Mouse (Mus musculus) embryonic facial prominence, embryonic 12.5 days (tissue): ENCODE data around the gene Hibadh. TPM values are rescaled to one million over a fixed set of nuclear protein-coding genes. Genes with fewer than 3 reads are reported as not detected.

Experiments
- ATAC-seq: fragments of 200-750 bp; cut with Nextera tagmentation; 2 replicates; pipeline ENCODE4 v1.8.0; 2017; ENCODE audit not compliant: insufficient number of reproducible peaks, insufficient read depth, low FRiP score, low TSS enrichment
- H3K27ac ChIP-seq: fragments of 300-500 bp; sonication (generic); 2 replicates; pipeline ENCODE4 v1.5.1; 2016; ENCODE audit warnings: mild to moderate bottlenecking
- H3K27me3 ChIP-seq: fragments of 300-500 bp; sonication (generic); 2 replicates; pipeline ENCODE4 v1.6.1; 2016; ENCODE audit warnings: mild to moderate bottlenecking, moderate library complexity
- H3K36me3 ChIP-seq: fragments of 300-500 bp; sonication (generic); 2 replicates; pipeline ENCODE4 v1.6.1; 2016; ENCODE audit warnings: mild to moderate bottlenecking
- H3K4me1 ChIP-seq: fragments of 300-500 bp; sonication (generic); 2 replicates; pipeline ENCODE4 v1.6.1; 2016
- H3K4me2 ChIP-seq: fragments of 300-500 bp; sonication (generic); replicated peaks from 2 replicates; pipeline ENCODE4 v1.6.1; 2016; ENCODE audit warnings: mild to moderate bottlenecking, moderate library complexity
- H3K4me3 ChIP-seq: fragments of 300-500 bp; sonication (generic); 2 replicates; pipeline ENCODE4 v1.5.1; 2016; ENCODE audit warnings: mild to moderate bottlenecking
- H3K9ac ChIP-seq: fragments of 300-500 bp; sonication (generic); 2 replicates; pipeline ENCODE4 v1.6.1; 2016; ENCODE audit warnings: mild to moderate bottlenecking, moderate library complexity
- H3K9me3 ChIP-seq: fragments of 300-500 bp; sonication (generic); 2 replicates; pipeline ENCODE4 v1.6.1; 2016; ENCODE audit warnings: mild to moderate bottlenecking, moderate library complexity
- WGBS: fragments of 180-500 bp; shearing (Covaris S2); methylation state at CpG from one replicate; pipeline ENCODE4 v1.1.7; 2016; 5-methylcytosine and 5-hydroxymethylcytosine counted together
- polyA plus RNA-seq: library from polyadenylated mRNA; unstranded; fragments of >200 nt; fragmentation: Nextera tagmentation; extraction: Ambion mirVana; gene quantifications from 2 replicates; pipeline ENCODE4 v1.2.1, GENCODE M21; 2016

The Hibadh gene
- polyA plus RNA-seq, 1 experiment from 2014 or later, result 79.8 TPM

DNA sequence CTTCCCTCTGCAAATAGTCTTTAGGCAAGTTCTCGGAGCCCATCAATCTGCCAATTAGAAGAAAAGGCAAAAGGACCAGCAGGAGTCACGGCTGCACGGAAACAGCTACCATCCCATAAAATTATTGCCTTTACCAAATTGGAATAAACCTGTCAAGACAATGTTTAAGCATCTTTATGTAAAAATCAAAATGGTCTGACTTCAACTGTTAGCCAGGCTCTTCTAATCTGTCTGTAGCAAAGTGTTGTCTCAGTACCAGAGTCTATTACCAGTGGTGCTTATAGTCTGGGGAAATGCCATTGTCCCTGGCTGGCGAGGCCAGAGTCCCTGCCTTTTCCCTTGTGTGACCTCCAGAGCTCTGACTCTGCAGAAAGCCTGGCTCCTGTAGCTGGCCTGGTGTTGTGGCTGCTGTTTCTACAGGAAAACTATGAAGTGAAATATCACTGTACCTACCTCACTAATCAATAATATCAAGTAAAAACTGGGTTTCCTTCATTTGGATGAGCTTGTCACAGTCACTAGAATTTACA is 126.2 kb downstream of the Hibadh start:
- H3K36me3 ChIP-seq, result no peaks in the 10 kb centered on the region
- no peak overlapping the region for H3K4me3 ChIP-seq
- 21% methylated on average over 4 of the region's 4 CpGs for WGBS
- no peak overlapping the region for H3K4me2 ChIP-seq
- H3K9me3 ChIP-seq, result no peaks in the 10 kb centered on the region
- ATAC-seq, result no peak
- no peak overlapping the region for H3K27ac ChIP-seq
- H3K9ac ChIP-seq, result no peak overlapping the region
- no peaks in the 10 kb centered on the region for H3K27me3 ChIP-seq
- no peaks in the 10 kb centered on the region for H3K4me1 ChIP-seq

DNA sequence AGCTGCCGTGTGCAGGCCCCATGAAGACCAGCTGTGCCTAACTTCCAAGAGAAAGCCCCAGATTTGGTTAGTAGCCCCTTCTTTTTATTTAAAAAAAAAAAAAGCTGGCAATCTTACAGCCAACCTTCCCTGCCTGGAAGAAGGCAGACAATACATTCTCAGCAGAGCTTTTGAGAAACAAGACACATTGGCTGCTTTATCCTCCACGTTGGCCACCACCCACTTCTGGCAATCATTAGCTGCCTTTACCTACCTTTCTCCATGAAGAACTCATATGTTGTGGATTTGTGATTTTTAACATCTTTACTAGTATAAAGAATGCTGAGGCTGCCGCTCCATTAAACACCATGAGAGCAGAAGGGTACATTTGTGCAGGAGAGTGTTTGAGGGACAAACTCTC is 131.4 kb downstream of the Hibadh start:
- ATAC-seq, result no peak
- Histone ChIP-seq H3K36me3 (no peaks in the 10 kb centered on the region), H3K27ac (no peak overlapping the region), H3K9ac (no peak overlapping the region), H3K4me2 (no peak overlapping the region), H3K4me3 (no peak overlapping the region), H3K9me3 (no peaks in the 10 kb centered on the region), H3K27me3 (no peaks in the 10 kb centered on the region), H3K4me1 (no peaks in the 10 kb centered on the region)
- 85% methylated on average over 3 of the region's 3 CpGs for WGBS

DNA sequence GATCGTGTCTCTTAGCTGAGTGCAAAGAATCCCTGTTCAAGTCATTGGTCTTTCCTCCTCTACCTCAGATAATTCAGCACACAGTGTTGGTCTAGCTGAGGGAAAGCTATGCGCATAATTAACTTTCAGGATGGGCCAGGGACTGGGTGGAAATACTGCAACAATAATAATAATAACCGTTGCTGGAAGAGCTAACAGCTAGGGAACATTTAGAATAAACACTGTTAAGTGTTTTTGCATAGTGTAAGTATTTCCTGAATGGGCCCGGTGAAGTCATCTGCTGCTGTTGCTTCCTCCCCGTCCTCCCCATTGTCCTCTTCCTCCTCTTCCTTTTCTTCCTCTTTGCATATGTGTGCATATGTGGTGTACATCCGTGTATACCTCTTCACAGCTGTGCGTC is 132.2 kb downstream of the Hibadh start:
- no peak for ATAC-seq

DNA sequence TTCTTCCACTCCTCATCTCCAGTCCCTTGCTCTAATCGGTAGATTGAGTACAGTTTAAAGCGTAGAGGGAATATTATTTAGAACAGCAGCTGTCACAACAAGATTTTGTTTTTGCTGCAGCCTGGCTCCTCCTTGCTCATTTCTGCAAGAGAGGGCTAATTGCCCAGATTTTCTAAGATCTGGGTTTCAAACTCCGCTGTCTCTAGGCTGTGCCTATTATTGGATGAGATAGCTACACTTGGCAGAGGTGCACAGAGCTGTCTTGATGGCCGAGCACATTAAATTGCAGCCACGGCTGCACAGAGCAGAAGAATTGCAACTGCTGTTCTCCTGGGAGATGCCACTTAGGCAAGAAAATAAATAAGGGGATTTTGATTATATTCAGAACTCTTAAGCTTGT is 133.0 kb downstream of the Hibadh start:
- WGBS, result 61% methylated on average over 5 of the region's 5 CpGs
- H3K36me3 ChIP-seq, result no peaks in the 10 kb centered on the region
- ATAC-seq, result no peak

More for the DNA sequence above, 132.2 kb downstream of the Hibadh start:
- WGBS, result 82% methylated on average over 7 of the region's 7 CpGs
- no peak overlapping the region for H3K4me2 ChIP-seq
- H3K4me1 ChIP-seq, result no peaks in the 10 kb centered on the region
- H3K9ac ChIP-seq, result no peak overlapping the region
- H3K9me3 ChIP-seq, result no peaks in the 10 kb centered on the region
- no peaks in the 10 kb centered on the region for H3K36me3 ChIP-seq
- H3K27ac ChIP-seq, result no peak overlapping the region
- H3K4me3 ChIP-seq, result no peak overlapping the region
- H3K27me3 ChIP-seq, result no peaks in the 10 kb centered on the region

DNA sequence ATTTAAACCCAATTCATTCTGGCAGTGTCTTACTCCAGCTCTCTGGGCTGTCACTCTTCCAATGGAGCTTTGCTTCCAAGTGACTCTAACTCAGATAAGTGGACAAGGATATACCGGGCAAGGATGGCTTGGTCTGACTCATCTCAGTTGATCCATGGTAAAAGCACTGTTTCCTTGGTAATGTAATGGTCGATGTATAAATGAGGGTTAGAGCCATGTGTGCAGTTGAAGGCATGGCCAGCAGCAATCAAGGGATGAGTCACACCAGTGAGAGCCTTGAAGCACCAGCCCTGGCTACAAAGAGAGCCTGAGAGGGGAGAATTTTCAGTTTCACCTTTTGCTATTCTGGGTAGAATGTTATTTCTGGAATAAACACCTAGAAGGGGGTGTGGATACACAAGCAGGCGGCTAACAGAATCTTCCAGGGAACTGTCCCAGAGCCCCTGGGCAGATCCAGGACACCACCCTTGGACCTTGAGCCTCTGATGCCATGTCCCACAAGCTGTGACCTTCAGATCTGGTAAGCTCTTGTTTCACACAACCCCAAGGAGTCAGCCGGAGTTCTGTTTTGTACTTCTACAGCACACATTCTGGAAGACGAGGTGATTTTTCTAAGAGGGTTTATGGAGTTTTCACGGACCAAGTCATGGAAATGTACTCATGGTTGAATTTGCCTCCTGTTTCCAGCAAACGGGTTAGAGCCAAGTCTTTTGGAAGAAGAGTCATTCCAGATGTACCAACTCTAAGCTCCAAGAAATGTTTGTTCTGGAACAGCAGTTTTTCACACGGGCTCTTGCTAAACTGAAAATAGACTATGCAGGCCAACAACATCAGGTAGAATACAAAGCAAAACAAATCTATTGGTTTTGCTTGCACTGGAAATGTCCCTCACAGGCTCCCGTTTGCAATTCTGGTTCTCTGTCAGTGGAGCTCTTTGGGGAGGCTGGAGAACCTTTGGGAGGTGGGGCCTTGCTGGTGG is 134.1 kb downstream of the Hibadh start:
- no peaks in the 10 kb centered on the region for H3K27me3 ChIP-seq
- H3K4me2 ChIP-seq, result no peak overlapping the region
- H3K9me3 ChIP-seq, result no peaks in the 10 kb centered on the region
- H3K9ac ChIP-seq, result no peak overlapping the region
- no peak overlapping the region for H3K27ac ChIP-seq
- no peak overlapping the region for H3K4me3 ChIP-seq
- no peak for ATAC-seq
- 87% methylated on average over 9 of the region's 9 CpGs for WGBS
- H3K36me3 ChIP-seq, result no peaks in the 10 kb centered on the region
- H3K4me1 ChIP-seq, result no peaks in the 10 kb centered on the region

More for the DNA sequence above, 133.0 kb downstream of the Hibadh start:
- Histone ChIP-seq H3K27ac (no peak overlapping the region), H3K9me3 (no peaks in the 10 kb centered on the region), H3K4me2 (no peak overlapping the region), H3K9ac (no peak overlapping the region), H3K27me3 (no peaks in the 10 kb centered on the region), H3K4me1 (no peaks in the 10 kb centered on the region), H3K4me3 (no peak overlapping the region)

DNA sequence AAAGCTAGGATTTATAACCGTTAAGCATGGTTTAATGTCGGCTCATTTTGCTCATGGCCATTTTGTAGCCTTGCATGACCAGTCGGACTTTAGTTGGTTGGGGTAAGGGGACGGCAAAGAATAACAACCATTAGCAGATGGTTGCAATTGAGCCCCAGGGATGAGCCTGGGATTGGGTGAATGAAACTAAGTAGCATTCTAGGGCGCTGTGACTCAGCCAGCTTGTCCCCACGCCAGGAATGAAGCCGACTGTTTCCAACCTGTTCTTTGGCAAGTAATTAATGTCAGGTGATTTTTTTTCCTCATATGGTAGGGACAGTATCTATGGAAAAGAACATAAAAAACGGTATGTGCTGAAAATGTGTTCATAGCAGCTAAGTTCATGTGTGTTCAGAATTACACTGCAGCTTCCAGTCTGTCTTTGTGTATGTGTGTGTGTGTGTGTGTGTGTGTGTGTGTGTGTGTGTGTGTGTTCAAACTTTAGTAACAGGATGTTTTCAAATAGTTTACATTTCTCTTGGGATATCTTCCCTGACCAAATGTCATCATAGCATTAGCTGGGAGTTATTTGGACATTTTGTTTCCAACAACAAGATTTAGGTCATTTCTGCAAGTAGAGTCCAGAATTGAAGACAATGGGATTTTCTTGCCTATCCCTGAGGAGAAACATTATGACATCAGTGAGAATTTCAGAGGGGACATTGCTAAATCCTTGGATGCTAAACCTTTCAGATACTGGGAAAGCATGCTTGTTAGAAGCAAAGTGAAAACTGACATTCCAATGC is 135.3 kb downstream of the Hibadh start:
- no peaks in the 10 kb centered on the region for H3K4me1 ChIP-seq
- H3K4me2 ChIP-seq, result no peak overlapping the region
- ATAC-seq, result no peak
- no peak overlapping the region for H3K27ac ChIP-seq
- H3K9ac ChIP-seq, result no peak overlapping the region
- H3K27me3 ChIP-seq, result no peaks in the 10 kb centered on the region
- no peak overlapping the region for H3K4me3 ChIP-seq
- H3K9me3 ChIP-seq, result no peaks in the 10 kb centered on the region
- 42% methylated on average over 8 of the region's 8 CpGs for WGBS
- H3K36me3 ChIP-seq, result no peaks in the 10 kb centered on the region

DNA sequence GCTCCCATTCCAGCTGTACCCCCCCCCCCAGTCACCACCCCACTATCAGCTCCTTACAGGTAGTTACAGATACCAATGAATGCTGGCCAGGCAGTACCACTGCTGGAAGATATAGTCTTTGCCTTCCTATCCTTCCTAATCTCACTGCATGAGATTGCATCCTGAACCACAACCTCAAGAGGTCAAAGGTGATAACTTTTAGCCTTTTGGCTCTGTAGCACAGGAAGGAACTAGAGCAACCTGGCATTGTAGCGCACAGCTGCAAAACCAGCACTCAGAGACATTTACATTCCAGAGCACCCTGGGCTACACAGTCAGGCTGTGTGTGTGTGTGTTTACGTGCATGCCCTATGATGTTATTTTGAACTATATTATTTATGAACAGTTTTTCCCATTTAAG is 137.2 kb downstream of the Hibadh start:
- no peak overlapping the region for H3K27ac ChIP-seq
- 73% methylated on average over 2 of the region's 2 CpGs for WGBS
- H3K4me2 ChIP-seq, result no peak overlapping the region
- H3K9ac ChIP-seq, result no peak overlapping the region
- H3K4me1 ChIP-seq, result no peaks in the 10 kb centered on the region
- H3K9me3 ChIP-seq, result no peaks in the 10 kb centered on the region
- H3K27me3 ChIP-seq, result no peaks in the 10 kb centered on the region
- H3K4me3 ChIP-seq, result no peak overlapping the region
- no peaks in the 10 kb centered on the region for H3K36me3 ChIP-seq
- ATAC-seq, result no peak

DNA sequence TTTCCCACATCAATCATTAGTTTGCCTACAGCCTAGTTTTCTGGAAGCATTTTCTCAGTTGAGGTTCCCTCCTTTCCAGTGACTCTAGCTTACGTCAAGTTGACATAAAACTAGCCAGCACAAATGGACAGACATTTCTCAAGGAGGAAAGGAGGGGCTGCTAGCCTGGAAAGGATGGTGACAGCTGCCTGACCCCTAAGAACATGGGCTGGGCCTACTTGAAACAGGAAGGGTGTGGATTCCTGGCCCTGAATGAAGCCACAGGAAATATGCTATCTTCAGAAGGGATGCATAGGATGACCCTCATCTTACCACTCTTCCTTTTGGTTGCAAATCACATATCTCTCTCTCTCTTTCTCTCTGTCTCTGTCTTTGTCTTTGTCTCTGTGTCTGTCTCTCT is 138.7 kb downstream of the Hibadh start:
- Histone ChIP-seq H3K36me3 (no peaks in the 10 kb centered on the region), H3K4me2 (no peak overlapping the region), H3K4me1 (no peaks in the 10 kb centered on the region), H3K27me3 (no peaks in the 10 kb centered on the region), H3K9me3 (no peaks in the 10 kb centered on the region), H3K9ac (no peak overlapping the region), H3K4me3 (no peak overlapping the region), H3K27ac (no peak overlapping the region)
- ATAC-seq, result no peak
- WGBS, result 67% methylated on average over 1 of the region's 1 CpGs

Other genes starting within 250 kb of the Hibadh start
- 133 and 140 TPM in 2 replicates for gene Tax1bp1, start 73.3 kb upstream of the Hibadh start, polyA plus RNA-seq